Mouse (Mus musculus): ENCODE data around the gene Glg1. TPM values are rescaled to one million over a fixed set of nuclear protein-coding genes. Genes with fewer than 3 reads are reported as not detected.
"Not testable (repeated sequence)": the region's sequence is repeated elsewhere in the genome, so short reads cannot be mapped to it uniquely, and the experiment has no call there.

The Glg1 gene
- total RNA-seq (2021): 112 and 135 TPM in 2 replicates
- long read RNA-seq, full-length matches to known transcripts: 120 of 173 reads
- long read RNA-seq, partial matches to known transcripts: 22 of 173 reads
- long read RNA-seq, other reads (novel, unspliced or antisense): 31 of 173 reads

DNA sequence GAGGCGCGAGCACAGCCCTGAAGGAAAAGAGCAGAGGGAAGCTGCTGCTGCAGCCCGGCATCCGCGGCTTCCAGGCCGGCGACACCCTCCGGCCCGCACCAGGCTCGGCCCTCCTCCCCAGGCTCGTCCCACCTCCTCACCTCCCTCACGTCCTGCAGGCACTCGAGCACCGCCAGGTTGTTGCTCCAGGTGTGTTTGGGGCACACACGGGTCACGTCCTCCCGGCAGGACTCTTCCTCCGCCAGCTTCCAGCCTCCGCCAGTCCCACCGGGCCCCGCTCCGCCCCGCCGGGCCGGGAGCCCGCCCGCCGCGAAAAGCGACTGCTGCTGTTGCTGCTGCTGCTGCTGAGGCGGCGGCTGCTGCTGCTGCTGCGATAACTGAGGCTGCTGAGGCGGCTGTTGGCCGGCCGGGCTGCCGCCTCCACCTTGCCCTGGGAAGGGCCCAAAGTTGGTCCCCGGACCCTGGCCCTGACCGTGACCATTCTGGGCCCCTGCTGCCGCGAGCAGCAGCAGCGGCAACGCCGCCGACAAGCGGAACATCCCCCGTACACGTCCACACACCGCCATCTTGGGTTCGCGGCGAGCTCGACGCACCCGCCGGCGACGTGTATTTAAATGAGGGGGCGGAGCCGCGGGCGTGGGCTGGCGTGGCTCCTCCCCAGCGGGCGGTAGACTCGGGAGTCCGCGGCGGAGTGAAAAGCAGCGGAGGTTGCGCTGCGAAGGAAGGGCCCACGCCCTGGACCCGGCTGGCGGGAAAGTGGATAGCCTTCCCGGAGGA lies at the start of gene Glg1:
TSS of gene Glg1 (minus strand) at position 586 of the 777 bp plus-strand sequence.
- peak; percentile 95 for DNase-seq

DNA sequence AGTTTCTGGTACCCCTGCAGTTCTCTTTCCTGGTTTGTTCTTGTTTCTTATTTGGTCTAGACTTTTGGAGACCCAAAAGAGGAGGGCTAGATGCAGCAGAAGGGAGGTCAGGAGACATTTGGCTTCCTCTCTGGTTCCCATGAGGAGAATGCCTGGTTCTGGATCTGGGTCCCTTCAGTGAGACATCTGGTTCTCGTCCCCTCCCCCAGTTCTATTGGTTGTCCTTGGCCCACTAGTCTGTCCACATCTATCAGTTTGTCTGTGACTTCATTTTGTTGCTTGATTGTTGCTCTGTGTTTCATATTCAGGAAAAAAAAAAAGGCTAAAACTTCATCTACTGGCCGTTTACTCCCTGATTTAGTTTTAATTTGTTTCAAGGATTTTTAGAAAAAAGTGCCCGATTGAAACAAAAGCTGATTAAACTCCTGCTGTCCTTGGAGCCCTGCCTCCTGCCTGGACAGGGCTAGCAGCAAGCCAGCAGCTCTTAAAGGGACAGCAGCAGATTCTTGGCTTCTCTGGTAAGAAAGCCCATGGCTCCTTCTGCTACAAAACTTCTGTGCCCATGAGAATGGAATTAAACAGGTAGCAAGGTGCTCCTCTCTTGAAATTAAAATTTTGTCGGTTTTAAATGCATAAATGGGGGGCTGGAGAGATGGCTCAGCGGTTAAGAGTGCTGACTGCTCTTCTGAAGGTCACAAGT lies 46.2 kb upstream of the Glg1 start:
- DNase-seq: peak; percentile 42

DNA sequence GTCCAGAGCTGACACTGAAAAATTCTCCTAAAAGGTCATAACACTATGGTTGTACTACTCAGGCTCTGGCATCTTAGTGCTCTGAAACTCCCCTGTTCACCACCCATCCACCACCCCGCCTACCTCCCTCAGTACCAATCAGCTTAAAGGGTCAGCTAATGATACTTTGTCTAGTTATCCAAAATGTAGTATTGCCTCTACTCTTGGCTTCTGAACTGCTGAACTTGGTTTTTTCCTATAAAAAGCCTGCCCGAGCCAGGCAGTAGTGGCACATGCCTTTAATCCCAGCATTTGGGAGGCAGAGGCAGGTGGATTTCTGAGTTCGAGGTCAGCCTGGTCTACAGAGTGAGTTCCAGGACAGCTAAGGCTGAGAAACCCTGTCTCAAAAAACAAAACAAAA lies 45.3 kb upstream of the Glg1 start:
- no peak for DNase-seq

DNA sequence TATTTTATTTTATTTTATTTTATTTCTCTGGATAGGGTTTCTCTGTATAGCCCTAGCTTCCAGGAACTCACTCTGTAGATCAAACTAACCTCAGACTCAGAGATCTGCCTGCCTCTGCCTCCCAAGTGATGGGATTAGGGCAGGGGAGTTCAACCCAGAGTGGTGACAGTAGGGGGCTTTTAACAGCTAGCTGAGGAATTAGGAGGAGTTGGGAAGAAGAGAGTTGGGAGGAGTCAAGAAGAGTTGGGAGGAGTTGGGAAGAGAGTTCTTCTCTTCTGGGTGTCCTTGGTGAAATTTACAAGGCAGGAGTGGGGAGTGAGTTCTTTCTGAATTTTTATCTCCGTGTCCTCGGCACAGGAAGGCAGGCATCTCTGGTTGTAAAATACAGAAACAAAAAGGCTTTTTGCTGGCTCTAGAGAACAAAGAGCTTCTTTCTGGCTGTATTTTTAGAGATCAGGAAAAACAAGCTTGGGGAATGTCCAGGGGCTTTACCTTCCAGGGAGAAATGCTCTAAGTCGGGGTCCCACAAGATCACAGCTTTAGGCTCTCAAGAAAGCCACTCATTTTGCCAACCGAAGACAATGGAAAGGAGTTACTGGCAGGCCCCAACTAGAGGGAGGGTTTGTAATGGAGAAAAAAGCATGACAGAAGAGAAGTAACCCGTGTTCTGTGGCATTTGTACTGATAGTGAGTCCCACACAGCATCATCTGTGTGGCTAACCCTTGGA lies 44.2 kb upstream of the Glg1 start:
- not testable (repeated sequence) for DNase-seq

- no peak for DNase-seq
Measured at GRCm38 (mm10) chr8:111300597-111301546, 41.9 kb upstream of the Glg1 start.

GRCm38 (mm10) chr8:111299821-111300568 lies 41.0 kb upstream of the Glg1 start, which contains the start of gene Rfwd3:
TSS of gene Rfwd3 (minus strand) at chr8:111300222.
- peak; percentile 94 for DNase-seq

DNA sequence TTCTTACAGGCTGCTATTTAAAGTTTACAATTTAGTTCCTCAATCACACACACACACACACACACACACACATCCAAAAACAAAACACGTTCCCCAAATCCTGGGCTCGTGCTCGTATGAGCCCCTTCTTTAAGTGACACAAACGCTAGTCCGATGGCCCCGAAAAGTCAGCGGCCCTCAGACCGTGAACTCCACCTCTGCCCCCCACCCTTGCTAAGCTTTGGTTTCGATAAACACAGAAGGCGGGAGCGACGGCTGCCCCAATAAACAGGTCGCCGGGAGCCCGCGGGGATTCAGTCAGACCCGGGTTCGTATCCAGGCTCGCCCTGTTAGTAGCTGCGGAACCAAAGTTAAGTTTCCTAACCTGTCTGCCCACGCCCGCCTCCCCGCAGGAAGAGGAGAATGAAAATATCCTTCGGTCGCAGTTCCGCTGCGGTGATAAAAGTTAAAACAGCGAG lies 40.4 kb upstream of the Glg1 start:
- peak; percentile 51 for DNase-seq

GRCm38 (mm10) chr8:111298011-111298410 lies 39.0 kb upstream of the Glg1 start:
- DNase-seq: no peak

GRCm38 (mm10) chr8:111291733-111292132 lies 32.7 kb upstream of the Glg1 start:
- DNase-seq: peak; percentile 47

- no peak for DNase-seq
Measured at GRCm38 (mm10) chr8:111290586-111290985, 31.6 kb upstream of the Glg1 start.

GRCm38 (mm10) chr8:111285603-111286002 lies 26.6 kb upstream of the Glg1 start:
- no peak for DNase-seq

DNA sequence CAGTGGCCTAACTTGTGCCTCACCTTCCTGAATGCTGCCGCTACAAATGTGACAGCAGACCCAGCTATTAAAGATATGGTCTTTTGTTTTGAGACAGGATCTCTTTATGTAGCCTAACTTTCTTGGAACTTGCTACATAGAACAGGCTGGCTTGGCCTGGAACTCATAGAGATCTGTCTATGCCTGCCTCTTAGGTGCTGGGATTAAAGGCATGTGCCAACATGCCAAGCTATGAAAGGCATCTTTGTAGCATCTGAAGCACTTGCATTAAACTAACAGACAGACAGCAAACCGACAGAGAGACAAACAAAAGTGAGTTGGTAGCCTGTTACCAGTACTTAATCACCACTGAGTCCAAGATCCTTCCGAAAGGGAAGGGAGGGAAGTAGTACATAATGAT lies 23.1 kb upstream of the Glg1 start:
- no peak for DNase-seq

DNA sequence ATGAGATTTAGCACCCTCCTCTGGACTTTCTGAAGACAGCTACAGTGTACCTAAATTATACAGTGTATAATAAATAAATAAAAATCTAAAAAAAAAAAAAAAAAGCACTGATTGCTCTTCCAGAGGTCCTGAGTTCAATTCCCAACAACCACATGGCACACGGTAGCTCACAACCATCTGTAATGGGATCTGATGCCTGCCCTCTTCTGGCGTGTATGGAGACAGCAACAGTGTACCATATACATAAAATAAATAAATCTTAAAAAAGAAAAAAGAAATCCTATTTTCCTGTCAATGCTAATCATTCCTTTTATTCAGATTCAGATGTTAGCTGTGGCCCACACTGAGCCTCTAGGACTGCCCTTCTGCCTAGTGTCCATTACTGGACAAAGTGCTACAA lies 9.3 kb upstream of the Glg1 start:
- DNase-seq: no peak

- DNase-seq: not testable (repeated sequence)
Measured at GRCm38 (mm10) chr8:111266161-111266560, 7.1 kb upstream of the Glg1 start.

DNA sequence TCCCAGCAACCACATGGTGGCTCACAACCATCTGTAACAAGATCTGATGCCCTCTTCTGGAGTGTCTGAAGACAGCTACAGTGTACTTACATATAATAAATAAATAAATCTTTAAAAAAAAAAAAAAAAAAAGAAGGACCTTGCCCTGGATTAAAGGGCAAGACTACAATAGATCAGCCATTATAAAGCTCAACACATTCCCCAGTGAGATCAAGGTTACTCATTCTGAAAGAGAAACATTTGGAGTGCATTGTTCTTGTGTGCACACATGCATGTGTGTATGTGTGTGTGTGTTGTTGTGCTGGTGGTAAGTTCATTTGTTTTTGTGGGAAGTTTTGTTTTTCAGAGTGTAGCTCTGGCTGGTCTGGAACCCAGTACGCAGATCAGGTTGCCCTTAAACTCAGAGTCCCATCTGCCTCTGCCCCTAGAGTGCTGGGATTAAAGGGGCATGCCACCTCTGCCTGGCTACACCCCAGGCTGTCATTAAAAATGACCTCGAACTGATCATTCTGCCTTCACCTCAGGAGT lies 5.7 kb upstream of the Glg1 start:
- no peak for DNase-seq

DNA sequence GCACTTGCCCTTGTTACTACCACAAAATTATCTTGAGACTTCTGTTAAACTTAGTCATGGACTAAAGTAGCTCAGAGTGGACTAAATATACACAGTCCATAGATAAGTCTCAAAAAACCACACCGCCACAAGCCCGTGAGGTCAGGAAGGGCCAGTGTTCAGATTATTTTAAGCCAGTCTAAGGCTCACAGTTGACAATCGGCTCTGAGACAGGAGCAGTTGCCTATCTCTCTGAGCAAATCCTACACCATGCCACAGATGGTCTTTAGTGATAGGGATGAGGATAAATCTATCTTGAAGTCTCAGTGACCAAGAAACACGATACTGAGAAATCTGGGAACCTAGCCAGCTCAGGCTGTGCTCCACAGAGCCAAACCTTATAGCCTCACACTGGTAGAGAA lies 3.0 kb upstream of the Glg1 start:
- DNase-seq: no peak

GRCm38 (mm10) chr8:111260251-111260650 lies 1.2 kb upstream of the Glg1 start:
- no peak for DNase-seq

DNA sequence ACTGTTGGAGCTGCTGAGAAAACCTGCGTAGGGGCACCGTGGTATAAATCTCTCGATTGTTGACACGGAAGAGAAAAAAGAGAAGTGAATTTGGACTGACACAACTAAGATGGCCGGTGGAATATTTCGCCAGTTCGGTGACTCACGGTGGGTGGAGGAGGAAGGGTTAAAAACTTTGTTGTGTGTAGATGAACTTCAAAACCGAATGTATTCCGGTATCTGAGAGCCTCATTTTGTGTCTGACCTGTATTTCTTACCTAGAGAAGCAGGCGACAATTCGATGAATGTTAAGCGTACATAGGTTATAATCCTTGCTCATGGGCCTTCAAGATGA lies 359 bp upstream of the Glg1 start:
- no peak for DNase-seq

DNA sequence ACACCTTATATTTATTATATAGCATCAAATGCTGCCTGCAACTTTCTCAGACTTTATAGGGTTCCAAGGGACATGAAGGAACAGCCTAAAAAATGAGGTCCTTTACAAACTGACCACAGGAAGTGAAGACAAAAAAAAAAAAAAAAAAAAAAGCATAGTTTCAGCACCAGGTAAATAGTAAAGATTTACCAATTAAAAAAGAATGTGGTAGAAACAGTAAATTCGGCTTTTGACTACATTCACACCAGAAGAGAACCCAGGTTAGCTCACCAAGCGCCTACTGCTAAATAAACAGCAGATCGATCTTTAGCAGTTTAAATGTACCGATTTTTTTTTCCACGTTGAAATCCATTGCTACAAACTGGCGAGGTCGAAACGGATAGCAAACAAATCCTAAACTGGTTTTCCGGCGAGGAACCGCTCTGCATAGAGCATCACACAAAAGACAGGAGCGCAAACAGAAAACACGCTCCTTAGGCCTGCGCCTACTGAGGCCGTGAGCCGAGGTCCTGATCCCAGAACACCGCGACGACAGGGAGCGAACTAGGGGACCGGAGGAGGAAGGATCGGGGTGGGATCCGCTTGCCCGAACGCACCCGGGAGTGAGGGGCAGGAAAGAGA lies 896 bp downstream of the Glg1 start:
- no peak for DNase-seq

- DNase-seq: no peak
Measured at GRCm38 (mm10) chr8:111252487-111253112, 6.4 kb downstream of the Glg1 start.

Data from adrenal gland, postnatal 25 days (tissue).